Mouse (Mus musculus): Measurements from ENCODE around the gene Uba52. TPM values are rescaled to one million over a fixed set of nuclear protein-coding genes. Genes with fewer than 3 reads are reported as not detected.

The Uba52 gene
- polyA plus RNA-seq, 1 experiment from 2014 or later: 991 TPM

- no peaks in the 10 kb centered on the region for H3K27me3 ChIP-seq (replicated peaks; ENCODE audit: control insufficient read depth, insufficient read depth, low read length)
- H3K9me3 ChIP-seq (ENCODE audit: control insufficient read depth, low read length): no peaks in the 10 kb centered on the region
- no peak overlapping the region for H3K9ac ChIP-seq (ENCODE audit: low read depth, low read length)
- no peak overlapping the region for H3K27ac ChIP-seq (ENCODE audit: low read length)
- peaks cover 31% of the 10 kb centered on the region for H3K4me1 ChIP-seq (ENCODE audit: control insufficient read depth, insufficient read depth, low read length)
- H3K4me2 ChIP-seq (ENCODE audit: low read depth, low read length): no peak overlapping the region
- ATAC-seq: no peak
- no peak overlapping the region for H3K4me3 ChIP-seq (ENCODE audit: low read length)
- WGBS: 64% methylated on average over 11 of the region's 11 CpGs
- peaks cover 4% of the 10 kb centered on the region for H3K36me3 ChIP-seq (ENCODE audit: control insufficient read depth, insufficient read depth, low read length)
Observed at GRCm38 (mm10) chr8:70466771-70467170, 43.8 kb downstream of the Uba52 start.

GRCm38 (mm10) chr8:70466305-70466704 is 44.3 kb downstream of the Uba52 start:
- H3K9me3 ChIP-seq (ENCODE audit: control insufficient read depth, low read length): no peaks in the 10 kb centered on the region
- H3K9ac ChIP-seq (ENCODE audit: low read depth, low read length): no peak overlapping the region
- no peaks in the 10 kb centered on the region for H3K27me3 ChIP-seq (replicated peaks; ENCODE audit: control insufficient read depth, insufficient read depth, low read length)
- 87% methylated on average over 4 of the region's 4 CpGs for WGBS
- H3K4me1 ChIP-seq (ENCODE audit: control insufficient read depth, insufficient read depth, low read length): peaks cover 31% of the 10 kb centered on the region
- peaks cover 4% of the 10 kb centered on the region for H3K36me3 ChIP-seq (ENCODE audit: control insufficient read depth, insufficient read depth, low read length)
- H3K4me3 ChIP-seq (ENCODE audit: low read length): no peak overlapping the region
- no peak overlapping the region for H3K27ac ChIP-seq (ENCODE audit: low read length)
- no peak for ATAC-seq
- no peak overlapping the region for H3K4me2 ChIP-seq (ENCODE audit: low read depth, low read length)

DNA sequence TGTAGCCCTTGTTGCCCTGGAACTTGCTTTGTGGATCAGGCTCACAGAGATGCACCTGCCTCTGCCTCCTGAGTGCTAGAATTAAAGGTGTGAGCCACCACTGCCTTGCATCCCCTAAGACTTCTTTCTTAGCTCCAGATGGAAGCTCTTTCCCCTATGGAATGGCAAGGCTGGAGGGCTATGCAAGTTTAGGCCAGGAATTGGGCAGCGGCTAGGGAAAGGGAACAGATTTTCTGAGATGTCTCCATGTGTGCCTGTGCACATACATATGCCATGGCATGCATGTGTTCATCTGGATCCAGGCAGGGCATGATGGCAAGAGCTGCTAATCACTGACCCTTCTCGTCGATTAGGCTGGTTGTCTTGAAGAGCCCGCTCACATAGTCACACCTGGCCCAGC is 44.9 kb downstream of the Uba52 start:
- Histone ChIP-seq H3K36me3 (ENCODE audit: control insufficient read depth, insufficient read depth, low read length) (peaks cover 4% of the 10 kb centered on the region), H3K9me3 (ENCODE audit: control insufficient read depth, low read length) (no peaks in the 10 kb centered on the region), H3K4me3 (ENCODE audit: low read length) (no peak overlapping the region), H3K4me1 (ENCODE audit: control insufficient read depth, insufficient read depth, low read length) (peaks cover 31% of the 10 kb centered on the region), H3K4me2 (ENCODE audit: low read depth, low read length) (no peak overlapping the region), H3K27ac (ENCODE audit: low read length) (no peak overlapping the region), H3K9ac (ENCODE audit: low read depth, low read length) (no peak overlapping the region), H3K27me3 (replicated peaks; ENCODE audit: control insufficient read depth, insufficient read depth, low read length) (no peaks in the 10 kb centered on the region)
- 93% methylated on average over 4 of the region's 4 CpGs for WGBS
- ATAC-seq: no peak

- Histone ChIP-seq H3K9me3 (ENCODE audit: control insufficient read depth, low read length) (no peaks in the 10 kb centered on the region), H3K4me2 (ENCODE audit: low read depth, low read length) (no peak overlapping the region), H3K4me3 (ENCODE audit: low read length) (no peak overlapping the region), H3K9ac (ENCODE audit: low read depth, low read length) (no peak overlapping the region), H3K27ac (ENCODE audit: low read length) (no peak overlapping the region), H3K4me1 (ENCODE audit: control insufficient read depth, insufficient read depth, low read length) (peaks cover 20% of the 10 kb centered on the region), H3K36me3 (ENCODE audit: control insufficient read depth, insufficient read depth, low read length) (peaks cover 4% of the 10 kb centered on the region), H3K27me3 (replicated peaks; ENCODE audit: control insufficient read depth, insufficient read depth, low read length) (no peaks in the 10 kb centered on the region)
- no peak for ATAC-seq
- WGBS: 93% methylated on average over 6 of the region's 6 CpGs
Observed at GRCm38 (mm10) chr8:70464162-70464561, 46.4 kb downstream of the Uba52 start.

GRCm38 (mm10) chr8:70463306-70463705 is 47.3 kb downstream of the Uba52 start:
- Histone ChIP-seq H3K4me2 (ENCODE audit: low read depth, low read length) (no peak overlapping the region), H3K4me1 (ENCODE audit: control insufficient read depth, insufficient read depth, low read length) (peaks cover 20% of the 10 kb centered on the region), H3K4me3 (ENCODE audit: low read length) (no peak overlapping the region), H3K9me3 (ENCODE audit: control insufficient read depth, low read length) (no peaks in the 10 kb centered on the region), H3K27ac (ENCODE audit: low read length) (no peak overlapping the region), H3K27me3 (replicated peaks; ENCODE audit: control insufficient read depth, insufficient read depth, low read length) (no peaks in the 10 kb centered on the region), H3K9ac (ENCODE audit: low read depth, low read length) (no peak overlapping the region), H3K36me3 (ENCODE audit: control insufficient read depth, insufficient read depth, low read length) (peaks cover 4% of the 10 kb centered on the region)
- 84% methylated on average over 4 of the region's 4 CpGs for WGBS
- ATAC-seq: no peak

DNA sequence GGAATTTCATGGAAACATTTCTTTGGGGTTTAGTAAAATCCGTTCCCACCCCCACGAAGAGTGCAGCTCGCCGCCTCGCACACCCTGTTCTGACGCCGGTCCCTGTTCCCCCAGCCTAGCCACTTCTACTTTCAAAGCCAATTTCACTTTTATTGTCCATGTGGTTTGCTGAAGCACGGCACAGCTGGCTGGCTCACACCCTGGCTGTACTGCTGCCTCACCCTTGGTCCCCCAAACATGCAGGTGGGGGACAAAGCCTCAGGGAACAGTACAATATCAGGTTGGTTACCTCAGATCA is 48.1 kb downstream of the Uba52 start:
- no peak for ATAC-seq
- no peak overlapping the region for H3K4me3 ChIP-seq (ENCODE audit: low read length)
- WGBS: 85% methylated on average over 8 of the region's 8 CpGs
- H3K4me2 ChIP-seq (ENCODE audit: low read depth, low read length): no peak overlapping the region
- no peaks in the 10 kb centered on the region for H3K9me3 ChIP-seq (ENCODE audit: control insufficient read depth, low read length)
- H3K9ac ChIP-seq (ENCODE audit: low read depth, low read length): no peak overlapping the region
- H3K36me3 ChIP-seq (ENCODE audit: control insufficient read depth, insufficient read depth, low read length): peaks cover 4% of the 10 kb centered on the region
- no peak overlapping the region for H3K27ac ChIP-seq (ENCODE audit: low read length)
- H3K27me3 ChIP-seq (replicated peaks; ENCODE audit: control insufficient read depth, insufficient read depth, low read length): no peaks in the 10 kb centered on the region
- peaks cover 12% of the 10 kb centered on the region for H3K4me1 ChIP-seq (ENCODE audit: control insufficient read depth, insufficient read depth, low read length)

DNA sequence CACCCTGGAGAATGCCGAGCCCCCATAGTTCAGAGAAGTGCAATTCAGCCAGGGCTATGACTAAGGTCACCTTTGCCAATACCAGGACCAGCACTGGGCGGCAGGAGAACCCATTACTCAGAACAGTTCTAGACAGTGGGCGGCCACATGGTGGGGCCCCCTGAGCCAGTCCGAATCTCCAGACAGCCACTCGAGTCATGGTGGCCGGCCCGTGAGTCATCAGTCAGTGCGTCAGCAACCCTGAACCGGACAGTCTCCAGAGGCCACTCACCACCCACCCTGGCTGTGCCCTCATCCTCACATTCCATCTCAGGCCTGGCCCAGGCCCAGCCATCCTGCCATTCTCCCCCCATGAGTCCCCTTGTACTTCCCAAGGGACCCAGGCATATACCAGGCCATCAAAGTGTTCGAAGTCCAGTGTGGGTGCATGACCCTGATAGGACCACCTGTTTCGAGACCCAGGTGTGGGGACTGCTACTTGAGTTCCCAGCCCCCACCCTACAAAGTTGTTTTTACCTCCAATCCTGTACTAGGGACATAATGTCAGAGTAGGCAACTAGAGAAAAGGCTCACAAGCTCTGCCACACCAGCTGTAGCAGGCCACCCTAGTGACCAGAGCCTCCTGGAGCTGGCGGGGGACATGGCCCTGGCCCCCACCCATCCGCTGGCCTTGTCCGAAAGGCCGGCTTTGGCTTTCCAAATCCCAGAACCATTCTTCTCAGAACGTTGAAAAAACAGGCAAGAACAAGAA is 48.7 kb downstream of the Uba52 start:
- WGBS: 84% methylated on average over 16 of the region's 16 CpGs
- Histone ChIP-seq H3K9me3 (ENCODE audit: control insufficient read depth, low read length) (no peaks in the 10 kb centered on the region), H3K27ac (ENCODE audit: low read length) (no peak overlapping the region), H3K9ac (ENCODE audit: low read depth, low read length) (no peak overlapping the region), H3K4me3 (ENCODE audit: low read length) (no peak overlapping the region), H3K4me2 (ENCODE audit: low read depth, low read length) (no peak overlapping the region), H3K4me1 (ENCODE audit: control insufficient read depth, insufficient read depth, low read length) (peaks cover 7% of the 10 kb centered on the region), H3K36me3 (ENCODE audit: control insufficient read depth, insufficient read depth, low read length) (peaks cover 4% of the 10 kb centered on the region), H3K27me3 (replicated peaks; ENCODE audit: control insufficient read depth, insufficient read depth, low read length) (no peaks in the 10 kb centered on the region)
- no peak for ATAC-seq

DNA sequence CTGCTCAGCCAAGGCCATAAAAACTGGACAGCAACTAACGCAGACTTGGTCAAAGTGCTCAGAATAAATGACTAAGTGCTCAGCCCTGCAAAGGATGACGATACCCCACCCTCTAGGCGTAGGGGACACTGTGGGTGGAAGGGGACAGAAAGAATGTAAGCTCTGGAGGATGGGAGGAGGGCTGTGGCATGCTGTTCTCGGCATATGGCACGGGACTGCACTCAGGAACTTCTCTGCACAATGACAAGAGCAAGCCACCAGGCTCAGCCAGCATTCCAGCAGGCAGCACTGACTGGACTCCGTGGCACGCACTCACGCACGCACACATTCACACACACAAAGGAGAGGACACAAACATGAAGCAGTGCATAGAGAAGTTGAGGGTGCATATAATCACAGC is 50.0 kb downstream of the Uba52 start:
- no peaks in the 10 kb centered on the region for H3K9me3 ChIP-seq (ENCODE audit: control insufficient read depth, low read length)
- no peak overlapping the region for H3K9ac ChIP-seq (ENCODE audit: low read depth, low read length)
- 0 out of 2 replicates have a peak, but pooled peaks cover 2% of the 10 kb centered on the region for H3K4me1 ChIP-seq (ENCODE audit: control insufficient read depth, insufficient read depth, low read length)
- no peak overlapping the region for H3K27ac ChIP-seq (ENCODE audit: low read length)
- no peak overlapping the region for H3K4me2 ChIP-seq (ENCODE audit: low read depth, low read length)
- H3K36me3 ChIP-seq (ENCODE audit: control insufficient read depth, insufficient read depth, low read length): no peaks in the 10 kb centered on the region; the same call in 1 of the 2 replicates
- ATAC-seq: no peak
- H3K27me3 ChIP-seq (replicated peaks; ENCODE audit: control insufficient read depth, insufficient read depth, low read length): no peaks in the 10 kb centered on the region
- 68% methylated on average over 9 of the region's 9 CpGs for WGBS
- no peak overlapping the region for H3K4me3 ChIP-seq (ENCODE audit: low read length)

DNA sequence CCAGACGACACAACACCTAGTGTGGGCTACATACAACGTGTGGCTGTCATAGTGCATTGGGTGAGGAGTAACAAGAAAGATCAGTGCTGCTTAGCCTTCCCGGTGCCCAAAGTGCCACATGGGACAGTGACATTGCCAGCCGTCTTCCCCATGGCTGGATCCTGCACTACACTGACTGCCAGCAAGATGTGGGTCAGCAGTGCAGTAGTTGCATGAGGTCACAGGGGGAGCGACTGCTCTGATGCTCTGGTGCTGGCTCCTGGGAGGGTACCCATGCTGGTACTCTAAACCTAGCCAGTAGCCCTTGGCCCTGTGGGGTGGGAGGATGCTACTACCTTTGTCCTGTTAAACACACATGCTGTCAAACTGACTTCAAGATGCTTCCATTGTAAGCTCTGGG is 50.4 kb downstream of the Uba52 start:
- Histone ChIP-seq H3K27ac (ENCODE audit: low read length) (no peak overlapping the region), H3K4me3 (ENCODE audit: low read length) (no peak overlapping the region), H3K27me3 (replicated peaks; ENCODE audit: control insufficient read depth, insufficient read depth, low read length) (no peaks in the 10 kb centered on the region), H3K4me2 (ENCODE audit: low read depth, low read length) (no peak overlapping the region), H3K9me3 (ENCODE audit: control insufficient read depth, low read length) (no peaks in the 10 kb centered on the region), H3K36me3 (ENCODE audit: control insufficient read depth, insufficient read depth, low read length) (no peaks in the 10 kb centered on the region; the same call in 1 of the 2 replicates), H3K4me1 (ENCODE audit: control insufficient read depth, insufficient read depth, low read length) (0 out of 2 replicates have a peak, but pooled peaks cover 2% of the 10 kb centered on the region), H3K9ac (ENCODE audit: low read depth, low read length) (no peak overlapping the region)
- 93% methylated on average over 5 of the region's 5 CpGs for WGBS
- ATAC-seq: no peak

GRCm38 (mm10) chr8:70459636-70460035 is 51.0 kb downstream of the Uba52 start:
- Histone ChIP-seq H3K27me3 (replicated peaks; ENCODE audit: control insufficient read depth, insufficient read depth, low read length) (no peaks in the 10 kb centered on the region), H3K4me1 (ENCODE audit: control insufficient read depth, insufficient read depth, low read length) (0 out of 2 replicates have a peak, but pooled peaks cover 2% of the 10 kb centered on the region), H3K27ac (ENCODE audit: low read length) (no peak overlapping the region), H3K4me2 (ENCODE audit: low read depth, low read length) (no peak overlapping the region), H3K36me3 (ENCODE audit: control insufficient read depth, insufficient read depth, low read length) (no peaks in the 10 kb centered on the region; the same call in 1 of the 2 replicates), H3K4me3 (ENCODE audit: low read length) (no peak overlapping the region), H3K9me3 (ENCODE audit: control insufficient read depth, low read length) (no peaks in the 10 kb centered on the region), H3K9ac (ENCODE audit: low read depth, low read length) (no peak overlapping the region)
- WGBS: 95% methylated on average over 2 of the region's 2 CpGs
- no peak for ATAC-seq

Measured in intestine, embryonic 16.5 days (tissue).